Mouse (Mus musculus) cortical plate, adult 2 months (tissue): Measurements from ENCODE around the gene Tcaf2. TPM values are rescaled to one million over a fixed set of nuclear protein-coding genes. Genes with fewer than 3 reads are reported as not detected.
A peak's percentile ranks its signal among the peaks of the same experiment; 100 is the strongest.

Source experiments
- H3K27ac ChIP-seq: fragments of 200-500 bp; 2 replicates; pipeline ENCODE4 v1.5.1; 2012; ENCODE audit warnings: low read length, control low read depth, inconsistent platforms; ENCODE audit not compliant: insufficient read depth
- H3K4me1 ChIP-seq: fragments of 200-500 bp; 2 replicates; pipeline ENCODE4 v1.6.1; 2011; ENCODE audit warnings: low read length; ENCODE audit not compliant: control insufficient read depth, insufficient read depth
- H3K4me3 ChIP-seq: fragments of 200-500 bp; 2 replicates; pipeline ENCODE4 v1.5.1; 2011; ENCODE audit warnings: mild to moderate bottlenecking, low read length, control low read depth; ENCODE audit not compliant: insufficient read depth
- CTCF ChIP-seq: fragments of 200-500 bp; IDR thresholded peaks from 2 replicates; pipeline ENCODE4 v1.5.1; 2011; ENCODE audit warnings: mild to moderate bottlenecking, control low read depth, low read length; ENCODE audit not compliant: insufficient read depth; ENCODE audit errors: extremely low read depth
- POLR2A ChIP-seq: fragments of 200-500 bp; IDR thresholded peaks from 2 replicates; pipeline ENCODE4 v1.6.1; 2011; ENCODE audit warnings: mild to moderate bottlenecking, low read length, control low read depth; ENCODE audit not compliant: insufficient read depth; ENCODE audit errors: extremely low read depth
- polyA plus RNA-seq: library from polyadenylated mRNA; depleted of rRNA; stranded (reverse); fragments of >200 nt; gene quantifications from 2 replicates; pipeline ENCODE4 v1.2.3, GENCODE M21; 2012; rRNA removed

Gene Tcaf2
- 0.21 and 0.26 TPM in 2 replicates for polyA plus RNA-seq

DNA sequence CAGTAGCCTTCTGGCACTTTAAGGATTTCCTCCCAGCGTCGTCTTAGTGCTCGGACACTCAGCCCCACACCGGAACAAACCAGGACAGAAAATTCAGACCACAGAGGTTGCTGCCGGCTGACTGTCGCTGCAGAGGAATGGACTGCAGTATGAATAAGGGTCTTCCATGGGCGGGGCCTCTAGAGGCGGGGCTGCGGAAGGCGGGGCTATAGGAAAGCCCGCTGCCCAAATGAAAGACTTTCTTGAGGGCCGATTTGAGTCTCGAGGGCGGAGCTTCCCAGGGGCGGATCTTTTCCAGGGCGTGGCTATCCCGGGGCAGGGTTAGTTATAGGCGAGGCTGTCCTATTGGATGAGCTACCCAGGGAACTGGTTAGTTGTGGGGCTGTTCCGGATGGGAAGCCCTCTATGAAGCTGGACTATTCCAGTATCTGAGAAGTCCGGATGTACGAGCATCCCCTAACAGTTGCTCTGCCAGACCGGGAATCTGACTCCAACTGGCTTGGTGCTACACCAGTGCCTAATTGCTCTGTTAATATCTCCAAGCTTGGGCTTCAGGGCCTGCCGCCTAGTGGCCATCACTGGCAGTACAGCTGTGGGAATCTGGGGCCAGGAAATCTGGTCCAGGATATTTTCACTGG, at the start of gene Tcaf2:
TSS of gene Tcaf2 (minus strand) at position 343 of the 638 bp plus-strand sequence.
- Histone ChIP-seq H3K4me3 (peak within 1 kb of the TSS; percentile 25), H3K4me1 (no peaks in the 10 kb centered on the region), H3K27ac (no peak within 1 kb of the TSS)
- TF ChIP-seq CTCF (peak; percentile 69), POLR2A (no peak)

DNA sequence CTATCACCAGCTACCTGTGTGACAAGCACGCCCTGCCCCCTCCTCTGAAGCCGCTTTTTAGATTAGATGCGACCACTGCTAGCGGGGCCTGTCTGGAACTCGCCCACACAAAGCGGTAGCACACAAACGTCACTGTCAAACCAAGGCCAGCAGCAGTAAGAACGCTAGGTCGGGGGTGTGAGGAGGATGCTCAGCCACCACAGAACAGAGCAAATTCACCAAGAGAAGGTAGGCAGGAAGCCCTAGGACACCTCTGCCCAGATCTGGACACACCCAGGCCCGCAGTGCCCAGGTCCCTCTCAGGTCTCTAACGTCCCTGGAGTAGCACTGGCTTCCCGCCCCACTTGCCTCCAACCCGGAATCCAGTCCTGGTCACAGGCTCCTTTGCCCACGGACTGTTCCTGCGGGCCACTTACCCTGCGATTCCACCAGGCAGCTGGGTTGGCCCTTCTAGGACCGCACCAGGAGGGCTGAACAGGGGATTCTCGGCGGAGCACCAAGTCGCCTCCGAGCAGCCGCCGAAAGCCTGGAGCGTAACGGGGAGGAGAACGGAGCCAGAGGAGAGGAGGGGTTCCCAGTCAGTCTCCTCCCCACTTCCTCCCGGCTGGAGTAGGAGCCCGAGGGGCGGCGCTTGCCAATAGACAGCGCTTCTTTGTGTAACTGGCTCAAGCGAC, 47.6 kb upstream of the Tcaf2 start:
- TF ChIP-seq POLR2A (peak; percentile 74), CTCF (no peak)
- Histone ChIP-seq H3K4me3 (peak overlapping the region; percentile 89), H3K4me1 (no peaks in the 10 kb centered on the region), H3K27ac (peak overlapping the region; percentile 90)

DNA sequence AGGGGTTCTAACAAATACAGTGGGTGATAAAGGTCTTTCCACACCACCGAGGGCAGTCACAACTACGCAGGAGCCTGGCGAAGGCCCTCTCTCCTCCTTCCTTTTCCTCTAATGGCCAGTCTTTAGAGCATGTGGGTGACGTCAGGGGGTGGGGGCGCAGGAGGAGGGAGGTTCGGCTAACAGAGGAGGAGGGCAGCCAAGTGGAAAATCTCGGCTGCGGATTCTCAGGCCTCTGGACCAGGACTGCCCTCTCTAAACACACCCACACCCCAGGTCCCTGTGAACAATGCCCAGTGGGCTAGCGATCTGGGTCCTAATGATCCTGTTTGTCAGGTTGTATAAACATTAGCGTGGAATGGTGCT, 47.1 kb upstream of the Tcaf2 start:
- 0 out of 2 replicates have a peak, but pooled peaks have one; percentile 16 for TF ChIP-seq POLR2A
- TF ChIP-seq CTCF, result no peak
- Histone ChIP-seq H3K27ac (peak overlapping the region; percentile 90), H3K4me1 (no peaks in the 10 kb centered on the region), H3K4me3 (peak overlapping the region; percentile 89)

DNA sequence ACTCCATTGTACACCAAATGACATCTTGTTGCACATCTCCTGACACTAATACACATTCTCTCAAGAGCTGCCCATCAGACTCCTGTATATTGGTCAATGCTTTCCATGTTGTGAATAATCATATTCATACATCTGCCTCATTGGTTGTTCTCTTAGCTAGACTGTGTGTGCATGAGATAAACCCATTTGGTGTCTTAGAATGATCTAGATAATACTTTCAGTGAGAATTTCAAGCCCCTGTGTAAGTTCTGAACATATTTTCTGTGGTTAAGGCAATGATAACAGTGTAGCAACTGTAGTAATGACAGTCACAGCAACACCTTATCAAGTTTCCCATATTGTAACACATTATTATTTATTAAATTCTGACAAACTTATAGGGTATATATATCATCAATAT, 44.7 kb upstream of the Tcaf2 start:
- no peaks in the 10 kb centered on the region for H3K4me1 ChIP-seq
- H3K27ac ChIP-seq, result no peak overlapping the region
- no peak overlapping the region for H3K4me3 ChIP-seq
- no peak for TF ChIP-seq CTCF
- no peak for TF ChIP-seq POLR2A

DNA sequence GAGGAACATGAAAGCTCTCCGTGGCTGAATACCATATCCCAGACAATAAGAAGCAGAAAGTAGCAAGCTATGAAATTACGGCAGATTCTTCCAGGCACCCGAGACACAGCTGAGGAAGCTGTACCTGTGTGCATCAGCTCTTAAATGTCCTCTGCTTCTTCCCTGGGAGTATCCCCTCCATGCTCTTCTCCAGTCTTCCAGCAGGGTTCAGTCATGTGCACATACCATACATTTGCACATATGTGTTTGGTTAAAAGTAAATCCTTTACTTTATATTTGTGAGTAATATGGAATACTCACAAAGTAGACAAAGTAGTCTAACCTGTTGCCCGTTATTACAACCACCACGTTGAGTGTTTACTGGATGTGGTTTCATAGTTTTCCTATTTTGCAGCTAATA, 42.9 kb upstream of the Tcaf2 start:
- H3K27ac ChIP-seq, result no peak overlapping the region
- H3K4me3 ChIP-seq, result no peak overlapping the region
- H3K4me1 ChIP-seq, result no peaks in the 10 kb centered on the region
- TF ChIP-seq POLR2A, result no peak
- no peak for TF ChIP-seq CTCF

DNA sequence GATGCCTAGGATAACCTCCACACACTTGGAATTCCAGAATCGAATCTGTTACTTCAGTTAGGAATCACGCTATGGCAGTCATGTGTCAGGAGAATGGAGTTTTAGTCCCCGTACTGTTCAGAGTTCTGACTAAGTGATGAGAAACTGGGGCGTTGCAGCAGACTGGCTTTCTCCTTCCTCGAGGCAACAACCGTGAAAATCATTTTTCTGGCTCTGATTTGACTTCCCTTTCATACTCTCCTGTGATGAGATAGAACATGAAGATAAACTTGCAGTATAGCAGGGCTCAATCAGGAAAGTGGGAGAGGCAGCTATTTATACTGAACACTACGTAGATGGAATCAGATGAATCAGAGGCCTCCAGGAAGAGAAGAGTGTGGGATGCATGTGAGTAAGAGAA, 35.0 kb upstream of the Tcaf2 start:
- H3K4me3 ChIP-seq, result no peak overlapping the region
- no peak for TF ChIP-seq POLR2A
- TF ChIP-seq CTCF, result no peak
- peaks cover 2% of the 10 kb centered on the region; the same call in 1 of the 2 replicates for H3K4me1 ChIP-seq
- no peak overlapping the region for H3K27ac ChIP-seq

DNA sequence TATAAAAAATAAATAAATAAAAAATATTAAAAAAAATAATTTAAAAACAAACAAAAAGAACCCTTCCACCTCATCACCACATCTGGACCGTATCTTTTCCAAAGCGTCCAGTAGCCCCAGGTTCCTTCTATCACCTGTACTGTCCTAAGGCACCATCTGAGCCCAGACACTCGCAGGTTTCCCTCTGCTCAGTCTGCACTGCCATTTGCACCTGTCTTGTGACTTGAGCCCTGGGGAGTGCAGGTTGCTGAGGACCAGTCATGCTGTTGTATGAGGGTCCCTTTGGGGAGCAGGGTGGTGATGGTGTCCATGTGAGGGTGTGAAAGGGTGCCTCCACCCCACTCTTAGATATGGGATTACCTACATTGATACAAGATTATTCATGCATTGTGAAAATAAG, 31.0 kb upstream of the Tcaf2 start:
- TF ChIP-seq CTCF (no peak), POLR2A (no peak)
- peaks cover 2% of the 10 kb centered on the region; the same call in 1 of the 2 replicates for H3K4me1 ChIP-seq
- H3K27ac ChIP-seq, result no peak overlapping the region
- H3K4me3 ChIP-seq, result no peak overlapping the region

DNA sequence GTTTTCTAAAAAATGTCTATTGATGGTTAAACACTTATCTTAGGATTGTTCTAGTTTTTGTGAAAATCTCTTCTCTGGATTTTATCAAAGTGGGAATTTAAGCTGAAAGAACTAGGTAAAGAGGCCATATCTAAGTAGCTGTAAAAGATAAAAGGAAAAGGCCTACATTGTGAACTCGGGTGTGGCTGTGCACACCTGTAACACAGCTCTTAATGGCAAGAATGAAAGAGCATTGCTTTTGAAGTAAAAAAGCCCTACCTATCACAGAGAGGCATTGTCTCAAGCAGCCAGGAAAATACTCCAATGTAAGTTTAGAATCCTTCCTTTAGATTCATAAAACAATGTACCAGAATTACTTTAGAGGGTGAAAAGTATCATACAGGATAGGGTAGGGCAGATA, 26.7 kb upstream of the Tcaf2 start:
- TF ChIP-seq POLR2A, result no peak
- no peak for TF ChIP-seq CTCF
- Histone ChIP-seq H3K4me1 (no peaks in the 10 kb centered on the region), H3K4me3 (no peak overlapping the region), H3K27ac (no peak overlapping the region)

DNA sequence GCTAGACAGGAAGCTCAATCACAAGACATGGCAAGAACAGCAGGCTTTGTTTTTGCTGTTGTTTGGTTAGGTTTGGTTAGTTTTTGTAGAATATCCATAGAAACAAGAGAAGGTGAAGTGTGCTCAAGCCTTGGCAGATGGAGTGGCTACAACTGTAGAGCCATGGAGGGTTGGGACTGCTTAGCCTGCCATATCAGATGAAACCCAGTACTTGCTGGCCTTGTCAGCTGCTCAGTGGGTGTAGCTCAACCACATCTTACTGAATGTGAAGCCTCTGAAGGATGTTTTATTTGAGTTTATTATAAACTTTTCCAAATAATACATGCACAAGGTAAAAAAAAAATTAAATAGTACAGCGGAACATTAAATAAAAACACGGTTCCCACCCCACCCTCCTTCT, 22.7 kb upstream of the Tcaf2 start:
- Histone ChIP-seq H3K27ac (no peak overlapping the region), H3K4me3 (no peak overlapping the region), H3K4me1 (no peaks in the 10 kb centered on the region)
- TF ChIP-seq POLR2A (no peak), CTCF (no peak)

DNA sequence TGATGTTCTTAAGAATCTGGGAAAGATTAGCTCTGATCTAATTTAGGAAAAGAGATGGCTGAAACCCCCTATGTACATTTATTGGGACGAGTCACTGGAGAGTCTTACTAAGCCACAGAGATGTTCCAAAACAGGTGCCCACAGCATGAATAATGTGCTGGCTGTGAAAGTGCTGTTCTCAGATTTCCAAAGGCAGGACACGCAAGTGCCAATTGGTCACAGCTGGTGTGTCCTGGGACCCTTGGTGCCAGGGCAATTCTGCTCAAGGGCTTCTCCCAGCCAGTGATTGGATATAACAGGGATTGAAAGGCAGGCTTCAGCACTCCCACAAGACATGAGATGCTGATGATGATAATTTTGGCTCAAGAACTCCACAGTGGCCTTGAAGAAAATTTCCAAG, 16.7 kb upstream of the Tcaf2 start:
- TF ChIP-seq POLR2A, result no peak
- no peak for TF ChIP-seq CTCF
- no peaks in the 10 kb centered on the region for H3K4me1 ChIP-seq
- no peak overlapping the region for H3K4me3 ChIP-seq
- H3K27ac ChIP-seq, result no peak overlapping the region
